Mouse (Mus musculus): ENCODE data around the gene Folr1.

GRCm38 (mm10) chr7:101880855-101881254 lies 10.3 kb upstream of the Folr1 start:
- no peak for TF ChIP-seq POLR2A (IDR thresholded peaks at IDR 0.05; ENCODE audit: low read depth, low read length)
- TF ChIP-seq CTCF (IDR thresholded peaks at IDR 0.05; ENCODE audit: extremely low read depth, insufficient read depth, insufficient read length, insufficient replicate concordance) = no peak
